Mouse (Mus musculus): ENCODE measurements around the gene Hoxd11. TPM values are rescaled to one million over a fixed set of nuclear protein-coding genes. Genes with fewer than 3 reads are reported as not detected.
A peak's percentile ranks its signal among the peaks of the same experiment; 100 is the strongest.

Gene Hoxd11
- polyA plus RNA-seq, 1 experiment from 2014 or later = not detected

GRCm38 (mm10) chr2:74691995-74692807, 12.8 kb downstream of the Hoxd11 start:
- no peaks in the 10 kb centered on the region for H3K36me3 ChIP-seq
- 3% methylated on average over 35 of the region's 35 CpGs for WGBS

GRCm38 (mm10) chr2:74692808-74693431, 13.6 kb downstream of the Hoxd11 start:
- 2% methylated on average over 20 of the region's 20 CpGs for WGBS
- Histone ChIP-seq H3K27ac (replicated peaks) (no peak overlapping the region), H3K27me3 (peaks cover 94% of the 10 kb centered on the region), H3K4me3 (replicated peaks) (no peak overlapping the region), H3K36me3 (no peaks in the 10 kb centered on the region), H3K4me2 (replicated peaks) (no peak overlapping the region), H3K9me3 (replicated peaks) (no peaks in the 10 kb centered on the region), H3K4me1 (peaks cover 5% of the 10 kb centered on the region), H3K9ac (no peak overlapping the region)
- ATAC-seq (ENCODE audit: insufficient number of reproducible peaks, low FRiP score, low TSS enrichment, low read depth) = no peak

More at GRCm38 (mm10) chr2:74691995-74692807, 12.8 kb downstream of the Hoxd11 start:
- no peak overlapping the region for H3K27ac ChIP-seq (replicated peaks)
- H3K27me3 ChIP-seq = peaks cover 94% of the 10 kb centered on the region
- H3K4me3 ChIP-seq (replicated peaks) = 0 out of 2 replicates have a peak overlapping the region, but pooled peaks have one; percentile 7
- H3K4me1 ChIP-seq = no peaks in the 10 kb centered on the region
- no peak overlapping the region for H3K4me2 ChIP-seq (replicated peaks)
- no peak for ATAC-seq (ENCODE audit: insufficient number of reproducible peaks, low FRiP score, low TSS enrichment, low read depth)
- H3K9me3 ChIP-seq (replicated peaks) = no peaks in the 10 kb centered on the region
- no peak overlapping the region for H3K9ac ChIP-seq

DNA sequence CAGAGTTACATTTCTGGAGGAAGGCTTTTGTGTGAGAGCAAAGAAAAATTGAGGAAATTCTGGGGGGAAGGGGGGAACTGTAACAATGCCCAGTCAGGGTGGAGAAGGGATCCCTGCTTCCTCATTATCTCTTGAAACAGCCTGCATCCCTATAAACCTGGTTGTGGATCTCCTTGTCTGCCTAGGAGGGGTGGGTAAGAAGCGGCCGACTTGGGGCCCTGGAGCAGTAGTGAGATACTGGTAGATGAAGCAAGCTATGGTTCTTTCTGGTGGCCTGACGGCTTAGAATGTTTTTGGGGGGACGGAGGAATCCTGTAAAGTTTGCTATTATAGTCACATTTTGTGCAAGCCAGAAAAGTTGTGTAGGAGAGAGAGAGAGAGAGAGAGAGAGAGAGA, 14.1 kb downstream of the Hoxd11 start:
- no peaks in the 10 kb centered on the region for H3K36me3 ChIP-seq
- H3K4me1 ChIP-seq = peaks cover 11% of the 10 kb centered on the region
- no peak overlapping the region for H3K27ac ChIP-seq (replicated peaks)
- no peak overlapping the region for H3K4me3 ChIP-seq (replicated peaks)
- no peak for ATAC-seq (ENCODE audit: insufficient number of reproducible peaks, low FRiP score, low TSS enrichment, low read depth)
- no peak overlapping the region for H3K4me2 ChIP-seq (replicated peaks)
- 5% methylated on average over 4 of the region's 4 CpGs for WGBS
- peaks cover 94% of the 10 kb centered on the region for H3K27me3 ChIP-seq
- no peaks in the 10 kb centered on the region for H3K9me3 ChIP-seq (replicated peaks)
- H3K9ac ChIP-seq = no peak overlapping the region

- Histone ChIP-seq H3K9me3 (replicated peaks) (no peaks in the 10 kb centered on the region), H3K36me3 (no peaks in the 10 kb centered on the region), H3K9ac (no peak overlapping the region), H3K27me3 (peaks cover 94% of the 10 kb centered on the region), H3K4me2 (replicated peaks) (no peak overlapping the region), H3K4me3 (replicated peaks) (no peak overlapping the region), H3K27ac (replicated peaks) (no peak overlapping the region), H3K4me1 (peaks cover 15% of the 10 kb centered on the region)
- no peak for ATAC-seq (ENCODE audit: insufficient number of reproducible peaks, low FRiP score, low TSS enrichment, low read depth)
- WGBS = 3% methylated on average over 16 of the region's 16 CpGs
Measured at GRCm38 (mm10) chr2:74694066-74694465, 14.7 kb downstream of the Hoxd11 start.

DNA sequence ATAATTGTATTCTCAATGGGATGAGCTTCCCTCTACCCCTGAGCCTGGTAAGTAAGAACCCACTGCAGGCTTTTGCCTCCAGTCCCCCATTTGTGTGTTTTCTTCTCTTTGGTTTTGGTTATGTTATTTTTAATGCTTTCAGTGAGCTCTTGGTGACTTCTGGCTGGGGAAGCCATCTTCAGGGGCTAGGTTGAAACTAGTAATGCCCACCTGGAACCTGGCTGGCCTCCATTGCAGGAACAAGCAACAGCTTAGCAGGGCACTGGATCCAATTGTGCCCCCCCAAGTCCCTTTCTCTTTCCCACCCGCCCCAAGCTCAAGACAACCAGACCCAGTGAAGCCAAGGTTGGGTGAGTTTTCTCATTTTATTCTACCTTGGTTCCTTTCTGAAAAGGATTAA, 16.0 kb downstream of the Hoxd11 start:
- Histone ChIP-seq H3K4me3 (replicated peaks) (no peak overlapping the region), H3K4me1 (peaks cover 15% of the 10 kb centered on the region), H3K9me3 (replicated peaks) (no peaks in the 10 kb centered on the region), H3K36me3 (no peaks in the 10 kb centered on the region), H3K27ac (replicated peaks) (no peak overlapping the region), H3K4me2 (replicated peaks) (no peak overlapping the region), H3K27me3 (peaks cover 96% of the 10 kb centered on the region), H3K9ac (no peak overlapping the region)
- 12% methylated on average over 1 of the region's 1 CpGs for WGBS
- no peak for ATAC-seq (ENCODE audit: insufficient number of reproducible peaks, low FRiP score, low TSS enrichment, low read depth)

DNA sequence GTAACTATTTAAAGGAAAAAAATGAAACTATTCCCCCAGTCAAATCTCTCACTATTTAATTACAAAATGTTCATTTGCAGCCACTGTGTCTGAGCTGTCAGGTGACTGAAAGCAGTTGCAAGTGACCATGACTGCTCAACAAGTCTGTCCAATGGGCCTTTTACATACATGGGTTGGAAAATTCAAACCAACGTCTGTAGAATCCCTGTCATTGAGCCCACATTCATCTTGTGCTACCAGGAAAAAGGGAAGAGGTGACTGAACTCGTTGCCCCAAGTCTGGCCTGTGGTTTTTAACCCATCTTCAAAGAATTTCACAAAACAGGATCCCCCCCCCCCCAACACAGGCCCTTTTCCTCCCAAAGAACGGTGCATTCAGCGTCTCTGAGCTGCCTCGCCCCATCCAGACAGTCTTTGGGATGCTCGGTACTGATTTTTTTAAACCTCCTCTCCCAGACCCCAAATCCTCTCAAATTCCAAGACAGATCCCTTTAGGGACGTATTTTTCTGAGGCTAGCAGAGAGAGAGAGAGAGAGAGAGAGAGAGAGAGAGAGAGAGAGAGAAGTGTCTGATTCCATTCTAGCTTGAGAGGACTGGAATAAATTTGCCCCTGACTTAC, 16.6 kb downstream of the Hoxd11 start:
- ATAC-seq (ENCODE audit: insufficient number of reproducible peaks, low FRiP score, low TSS enrichment, low read depth) = no peak
- Histone ChIP-seq H3K36me3 (no peaks in the 10 kb centered on the region), H3K27me3 (peaks cover 100% of the 10 kb centered on the region), H3K9ac (no peak overlapping the region), H3K4me3 (replicated peaks) (no peak overlapping the region), H3K27ac (replicated peaks) (no peak overlapping the region), H3K9me3 (replicated peaks) (no peaks in the 10 kb centered on the region), H3K4me2 (replicated peaks) (no peak overlapping the region), H3K4me1 (peaks cover 15% of the 10 kb centered on the region)
- 8% methylated on average over 7 of the region's 7 CpGs for WGBS

- 5% methylated on average over 34 of the region's 34 CpGs for WGBS
- peaks cover 15% of the 10 kb centered on the region for H3K4me1 ChIP-seq
- H3K27ac ChIP-seq (replicated peaks) = no peak overlapping the region
- no peak overlapping the region for H3K9ac ChIP-seq
- H3K36me3 ChIP-seq = no peaks in the 10 kb centered on the region
- H3K4me2 ChIP-seq (replicated peaks) = no peak overlapping the region
- ATAC-seq (ENCODE audit: insufficient number of reproducible peaks, low FRiP score, low TSS enrichment, low read depth) = no peak
- H3K27me3 ChIP-seq = peaks cover 100% of the 10 kb centered on the region
- peak overlapping the region; percentile 38; the same call in 1 of the 2 replicates for H3K4me3 ChIP-seq (replicated peaks)
- H3K9me3 ChIP-seq (replicated peaks) = no peaks in the 10 kb centered on the region
Measured at GRCm38 (mm10) chr2:74696442-74697335, 17.3 kb downstream of the Hoxd11 start.

DNA sequence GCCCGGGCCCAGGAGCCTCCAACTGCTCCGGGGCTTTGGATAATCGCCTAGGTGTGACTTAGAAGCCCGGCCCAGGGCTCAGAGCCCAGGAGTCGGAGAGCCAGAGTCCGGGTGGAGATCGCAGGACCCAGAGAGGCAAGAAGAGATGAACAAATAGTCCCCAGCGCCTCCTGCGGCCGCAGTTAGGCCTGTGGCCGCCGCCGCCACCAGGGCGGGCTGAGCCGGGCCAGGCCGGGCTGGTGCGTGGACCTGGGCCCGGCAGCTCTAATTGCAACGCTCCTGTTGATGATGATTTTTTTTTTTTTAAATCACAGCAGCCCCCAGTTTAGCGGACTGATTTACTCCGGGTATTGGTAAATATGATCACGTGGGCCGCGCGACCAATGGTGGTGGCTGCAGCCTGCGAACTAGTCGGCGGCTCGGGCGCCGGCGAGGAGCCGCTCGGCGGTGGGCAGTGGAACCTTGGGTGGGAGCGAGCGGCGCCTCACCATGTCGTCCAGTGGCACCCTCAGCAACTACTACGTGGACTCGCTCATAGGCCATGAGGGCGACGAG, 18.3 kb downstream of the Hoxd11 start, which contains the start of gene Hoxd9:
Gene Hoxd9 (plus strand): TSS at position 161 of the 555 bp plus-strand sequence.
- peaks cover 15% of the 10 kb centered on the region for H3K4me1 ChIP-seq

GRCm38 (mm10) chr2:74698201-74699052, 19.1 kb downstream of the Hoxd11 start:
- 0 out of 2 replicates have a peak, but pooled peaks have one; percentile 24 for ATAC-seq (ENCODE audit: insufficient number of reproducible peaks, low FRiP score, low TSS enrichment, low read depth)
- Histone ChIP-seq H3K4me3 (replicated peaks) (peak overlapping the region; percentile 38), H3K27ac (replicated peaks) (no peak overlapping the region), H3K36me3 (no peaks in the 10 kb centered on the region), H3K27me3 (peaks cover 97% of the 10 kb centered on the region), H3K4me2 (replicated peaks) (peak overlapping the region; percentile 53), H3K4me1 (peaks cover 15% of the 10 kb centered on the region), H3K9ac (0 out of 2 replicates have a peak overlapping the region, but pooled peaks have one; percentile 2), H3K9me3 (replicated peaks) (no peaks in the 10 kb centered on the region)
- 1% methylated on average over 77 of the region's 86 CpGs for WGBS

More for the DNA sequence above, 18.3 kb downstream of the Hoxd11 start, which contains the start of gene Hoxd9:
- Histone ChIP-seq H3K4me2 (replicated peaks) (peak within 1 kb of the TSS; percentile 53), H3K27ac (replicated peaks) (no peak within 1 kb of the TSS), H3K9me3 (replicated peaks) (no peaks in the 10 kb centered on the region), H3K36me3 (no peaks in the 10 kb centered on the region), H3K4me3 (replicated peaks) (peak within 1 kb of the TSS; percentile 38), H3K9ac (0 out of 2 replicates have a peak within 1 kb of the TSS, but pooled peaks have one; percentile 2), H3K27me3 (peaks cover 97% of the 10 kb centered on the region)
- under 1% methylated on average over 43 of the region's 43 CpGs for WGBS
- ATAC-seq (ENCODE audit: insufficient number of reproducible peaks, low FRiP score, low TSS enrichment, low read depth) = peak; percentile 30; the same call in 1 of the 2 replicates
